In genomic region chr5:96881613-96882012, GRCm38 (mm10) we compare ENCODE assay signal across 12 mouse cellular contexts.
"Had no signal": no experiment of that assay in that cellular context is flagged by ENCODE, and none has a peak within 500 bp of the region (broad histone marks: within the 10 kb centered on the region; RNA-seq: fewer than 3 reads in every experiment).

No protein-coding gene starts in this region.

- H3K4me3 ChIP-seq: kidney, embryonic 15.5 days; limb, embryonic 12.5 days; midbrain, embryonic 12.5 days; neural tube, embryonic 13.5 days had no signal

- H3K27ac ChIP-seq: kidney, embryonic 15.5 days; limb, embryonic 12.5 days; liver, embryonic 14.5 days; midbrain, embryonic 12.5 days; neural tube, embryonic 13.5 days had no signal

- H3K4me1 ChIP-seq: limb, embryonic 12.5 days; midbrain, embryonic 12.5 days; neural tube, embryonic 13.5 days had no signal

- H3K9me3 ChIP-seq: limb, embryonic 12.5 days had no signal

- H3K9ac ChIP-seq: kidney, embryonic 15.5 days; limb, embryonic 12.5 days; liver, embryonic 14.5 days; midbrain, embryonic 12.5 days; neural tube, embryonic 13.5 days had no signal

- H3K27me3 ChIP-seq: kidney, embryonic 15.5 days; limb, embryonic 12.5 days; midbrain, embryonic 12.5 days; neural tube, embryonic 13.5 days had no signal

- DNase-seq: kidney, adult 2 months; kidney, postnatal 25 days; layer of hippocampus, postnatal 36 days; lung, adult 2 months; right cerebral cortex, postnatal 25 days; thymus, postnatal 4 days had no signal

- ATAC-seq: midbrain, embryonic 16.5 days had no signal

- H3K36me3 ChIP-seq: kidney, embryonic 15.5 days; limb, embryonic 12.5 days; midbrain, embryonic 12.5 days; neural tube, embryonic 13.5 days had no signal

- H3K4me2 ChIP-seq: kidney, embryonic 15.5 days; limb, embryonic 12.5 days; midbrain, embryonic 12.5 days; neural tube, embryonic 13.5 days had no signal
